Mouse (Mus musculus) ES-Bruce4 (cell line): ENCODE data around the gene Mettl4. TPM values are rescaled to one million over a fixed set of nuclear protein-coding genes. Genes with fewer than 3 reads are reported as not detected.
A peak's percentile ranks its signal among the peaks of the same experiment; 100 is the strongest.
"Not testable (repeated sequence)": the region's sequence is repeated elsewhere in the genome, so short reads cannot be mapped to it uniquely, and the experiment has no call there.

ENCODE experiments used
- H3K27ac ChIP-seq: 2 replicates; pipeline ENCODE4 v1.5.1; 2012; ENCODE audit warnings: low read length, inconsistent platforms; ENCODE audit not compliant: insufficient read depth
- H3K27me3 ChIP-seq: 2 replicates; pipeline ENCODE4 v1.6.1; 2012; ENCODE audit warnings: mild to moderate bottlenecking, low read length, inconsistent platforms; ENCODE audit not compliant: control insufficient read depth, poor library complexity, insufficient read depth, severe bottlenecking
- H3K36me3 ChIP-seq: 2 replicates; pipeline ENCODE4 v1.6.1; 2012; ENCODE audit warnings: inconsistent platforms, mild to moderate bottlenecking, low read length, moderate library complexity; ENCODE audit not compliant: control insufficient read depth, poor library complexity, insufficient read depth, severe bottlenecking
- H3K4me1 ChIP-seq: one replicate; pipeline ENCODE4 v1.8.1; 2011; ENCODE audit warnings: low read length; ENCODE audit not compliant: control insufficient read depth, insufficient read depth
- H3K4me3 ChIP-seq: 2 replicates; pipeline ENCODE4 v1.5.1; 2011; ENCODE audit warnings: low read depth, mild to moderate bottlenecking, low read length
- H3K9ac ChIP-seq: 2 replicates; pipeline ENCODE4 v1.6.1; 2012; ENCODE audit warnings: low read depth, mild to moderate bottlenecking, inconsistent platforms; ENCODE audit not compliant: poor library complexity, severe bottlenecking
- H3K9me3 ChIP-seq: replicated peaks from 2 replicates; pipeline ENCODE4 v1.6.1; 2012; ENCODE audit warnings: mild to moderate bottlenecking, low read length, inconsistent platforms; ENCODE audit not compliant: control insufficient read depth, poor library complexity, insufficient read depth, severe bottlenecking
- CTCF ChIP-seq: IDR thresholded peaks from one replicate; pipeline ENCODE4 v1.8.1; 2011; ENCODE audit warnings: low read depth, low read length
- EP300 ChIP-seq: IDR thresholded peaks from 2 replicates; pipeline ENCODE4 v1.6.1; 2011; ENCODE audit warnings: low read depth, low read length; ENCODE audit not compliant: insufficient read depth
- POLR2A ChIP-seq: IDR thresholded peaks from one replicate; pipeline ENCODE4 v1.8.1; 2011; ENCODE audit warnings: low read length; ENCODE audit not compliant: insufficient read depth
- polyA plus RNA-seq: library from polyadenylated mRNA; stranded (reverse); fragments of >200 nt; gene quantifications from 2 replicates; pipeline ENCODE4 v1.2.4, GENCODE M21; 2011; ENCODE audit warnings: low read depth; ENCODE audit not compliant: missing spikeins, insufficient read depth, insufficient read length

Mettl4 gene
- polyA plus RNA-seq, 1 experiment = 55.7 TPM

DNA sequence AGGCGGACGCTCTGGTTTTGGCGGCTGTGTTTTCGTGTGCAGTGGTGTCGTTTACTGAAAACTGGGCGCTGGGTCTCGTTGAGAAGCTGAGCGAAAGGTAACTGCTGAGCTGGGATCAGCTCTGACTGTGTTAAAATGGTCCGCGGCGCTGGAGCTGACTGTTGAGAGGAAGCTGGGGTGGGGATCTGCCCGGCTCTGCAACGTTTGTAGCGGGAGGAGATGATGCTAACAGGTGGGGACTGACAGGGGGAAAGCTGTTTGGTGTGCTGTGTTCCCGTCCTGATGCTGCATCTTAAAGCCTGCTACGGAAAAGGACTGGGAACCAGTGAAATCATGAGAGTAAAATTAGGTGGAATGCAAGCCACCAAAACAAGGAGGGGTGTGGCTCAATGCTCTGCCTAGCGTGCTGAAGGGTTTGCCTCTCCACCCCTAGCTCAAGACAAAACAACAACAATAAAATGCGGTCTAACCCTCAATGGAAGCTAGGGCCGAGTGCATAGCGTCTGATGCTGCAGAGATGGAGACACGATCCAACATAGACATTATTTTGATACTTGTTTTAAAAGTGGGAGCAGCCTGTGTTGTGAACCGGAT, 414 bp upstream of the Mettl4 start:
- no peak for TF ChIP-seq EP300
- no peak for TF ChIP-seq POLR2A
- no peak for TF ChIP-seq CTCF
- no peak overlapping the region for H3K27ac ChIP-seq
- H3K9ac ChIP-seq = peak overlapping the region; percentile 84
- peak overlapping the region; percentile 97 for H3K4me3 ChIP-seq
- H3K27me3 ChIP-seq = no peaks in the 10 kb centered on the region
- peaks cover 2% of the 10 kb centered on the region for H3K4me1 ChIP-seq
- H3K9me3 ChIP-seq = no peaks in the 10 kb centered on the region
- H3K36me3 ChIP-seq = peaks cover 10% of the 10 kb centered on the region

DNA sequence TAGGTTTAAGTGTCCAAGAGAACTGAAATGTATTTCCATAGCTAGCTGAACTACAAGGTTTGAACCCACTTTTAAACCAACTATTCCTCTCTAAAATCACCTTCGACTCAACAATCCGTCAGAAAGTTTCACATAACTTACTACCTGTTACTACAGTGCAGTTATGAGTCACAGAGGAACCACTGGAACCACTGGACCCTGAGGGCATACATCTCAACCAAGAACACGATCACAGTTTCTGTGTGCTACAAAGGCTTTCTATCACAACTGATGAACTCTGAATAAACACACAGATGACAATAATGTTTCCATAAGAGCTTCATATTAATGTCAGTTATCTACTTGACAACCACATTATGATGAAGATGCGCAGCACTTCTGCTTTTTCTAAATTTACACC, 11.6 kb downstream of the Mettl4 start:
- H3K27me3 ChIP-seq = no peaks in the 10 kb centered on the region
- no peak overlapping the region for H3K4me3 ChIP-seq
- TF ChIP-seq CTCF = no peak
- no peak for TF ChIP-seq POLR2A
- TF ChIP-seq EP300 = no peak
- H3K9ac ChIP-seq = no peak overlapping the region
- no peaks in the 10 kb centered on the region for H3K9me3 ChIP-seq
- no peak overlapping the region for H3K27ac ChIP-seq
- H3K36me3 ChIP-seq = peaks cover 11% of the 10 kb centered on the region
- H3K4me1 ChIP-seq = no peaks in the 10 kb centered on the region

DNA sequence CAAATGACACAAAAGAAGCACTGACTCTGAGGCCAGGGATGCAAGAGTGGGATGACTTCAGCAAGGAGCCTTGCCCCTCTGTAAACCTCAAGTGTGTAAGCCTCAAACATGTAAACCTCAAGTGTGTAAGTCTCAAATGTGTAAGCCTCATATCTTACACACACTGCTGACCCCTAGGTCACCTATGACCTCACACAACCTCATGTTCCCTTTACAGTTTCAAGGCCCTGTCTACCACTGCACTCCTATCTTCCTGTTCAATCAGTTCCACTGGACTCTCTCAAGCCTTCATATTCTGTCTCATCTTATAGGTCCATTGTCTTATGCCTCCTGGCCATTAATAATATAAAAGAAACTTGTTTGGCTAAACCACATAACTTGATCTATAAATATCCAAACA, 13.9 kb downstream of the Mettl4 start:
- Histone ChIP-seq H3K27me3 (no peaks in the 10 kb centered on the region), H3K4me3 (no peak overlapping the region), H3K4me1 (no peaks in the 10 kb centered on the region), H3K27ac (no peak overlapping the region), H3K9ac (no peak overlapping the region), H3K36me3 (peaks cover 15% of the 10 kb centered on the region), H3K9me3 (no peaks in the 10 kb centered on the region)
- TF ChIP-seq CTCF = no peak
- no peak for TF ChIP-seq EP300
- no peak for TF ChIP-seq POLR2A

DNA sequence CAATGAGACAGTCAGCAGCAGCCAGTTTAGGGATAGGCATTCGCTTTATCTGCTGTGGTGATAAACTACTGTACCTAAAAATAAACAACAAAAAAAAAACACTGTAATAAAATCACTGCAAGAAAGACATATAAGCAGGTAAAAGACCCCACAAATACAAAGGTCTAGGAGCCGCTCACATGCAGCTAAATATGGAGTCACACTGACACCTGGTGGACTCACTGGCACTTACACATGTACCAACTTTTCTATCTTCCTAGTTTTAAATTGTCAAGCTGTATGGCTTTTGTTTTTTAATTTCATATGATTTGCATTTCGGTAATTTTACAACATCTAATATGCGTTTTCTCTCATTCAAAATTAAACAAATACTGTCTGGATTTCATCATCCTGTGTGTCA, 14.4 kb downstream of the Mettl4 start:
- Histone ChIP-seq H3K27me3 (no peaks in the 10 kb centered on the region), H3K27ac (no peak overlapping the region), H3K36me3 (peaks cover 15% of the 10 kb centered on the region), H3K9me3 (no peaks in the 10 kb centered on the region), H3K4me1 (no peaks in the 10 kb centered on the region), H3K4me3 (no peak overlapping the region), H3K9ac (no peak overlapping the region)
- TF ChIP-seq CTCF = no peak
- TF ChIP-seq EP300 = no peak
- no peak for TF ChIP-seq POLR2A

DNA sequence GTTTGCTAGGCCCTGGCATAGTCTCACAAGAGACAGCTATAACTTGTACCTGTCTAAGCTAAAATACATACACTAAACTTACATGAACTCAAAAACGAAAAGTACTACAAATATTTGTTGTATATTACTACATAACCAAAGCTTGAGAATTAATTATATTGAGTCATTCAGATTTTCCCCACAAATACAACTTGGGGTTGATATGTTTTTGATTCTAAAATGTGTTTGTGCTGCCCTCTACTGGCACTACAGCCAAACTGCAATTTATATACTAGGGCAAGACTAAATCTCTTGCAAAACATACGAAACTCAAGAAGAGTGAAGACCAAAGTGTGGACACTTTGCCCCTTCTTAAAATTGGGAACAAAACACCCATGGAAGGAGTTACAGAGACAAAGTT, 19.4 kb downstream of the Mettl4 start:
- not testable (repeated sequence) for H3K27ac ChIP-seq, H3K27me3 ChIP-seq, H3K4me3 ChIP-seq, H3K9ac ChIP-seq, H3K9me3 ChIP-seq, H3K4me1 ChIP-seq
- peaks cover 21% of the 10 kb centered on the region for H3K36me3 ChIP-seq

DNA sequence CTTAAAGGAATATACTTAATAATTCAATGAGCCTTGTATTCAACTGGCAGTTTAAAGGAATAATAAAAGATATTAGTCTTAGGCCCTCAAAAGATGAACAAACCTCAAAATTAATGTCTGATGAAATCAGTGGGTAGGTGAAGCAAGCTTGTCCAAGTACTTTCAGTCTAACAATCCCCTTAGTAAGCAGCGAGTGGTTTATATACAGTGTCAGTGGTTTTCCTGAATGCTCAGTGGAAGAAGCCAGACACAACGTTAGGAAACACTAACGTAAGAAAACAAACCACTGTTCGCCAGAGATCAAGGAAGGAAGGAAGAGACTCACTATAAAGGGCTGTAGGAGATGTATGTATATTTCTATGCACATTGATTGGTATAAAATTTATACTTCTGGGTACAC, 23.1 kb downstream of the Mettl4 start:
- H3K27me3 ChIP-seq = no peaks in the 10 kb centered on the region
- H3K36me3 ChIP-seq = peaks cover 12% of the 10 kb centered on the region
- H3K9me3 ChIP-seq = no peaks in the 10 kb centered on the region; the same call in 1 of the 2 replicates
- H3K4me1 ChIP-seq = no peaks in the 10 kb centered on the region
- H3K27ac ChIP-seq = no peak overlapping the region
- TF ChIP-seq CTCF (no peak), EP300 (no peak), POLR2A (no peak)
- no peak overlapping the region for H3K4me3 ChIP-seq
- H3K9ac ChIP-seq = no peak overlapping the region
